Mouse (Mus musculus): ENCODE measurements around the gene Dab2. TPM values are rescaled to one million over a fixed set of nuclear protein-coding genes. Genes with fewer than 3 reads are reported as not detected.

Gene Dab2
- polyA plus RNA-seq, 1 experiment, result 550 TPM

DNA sequence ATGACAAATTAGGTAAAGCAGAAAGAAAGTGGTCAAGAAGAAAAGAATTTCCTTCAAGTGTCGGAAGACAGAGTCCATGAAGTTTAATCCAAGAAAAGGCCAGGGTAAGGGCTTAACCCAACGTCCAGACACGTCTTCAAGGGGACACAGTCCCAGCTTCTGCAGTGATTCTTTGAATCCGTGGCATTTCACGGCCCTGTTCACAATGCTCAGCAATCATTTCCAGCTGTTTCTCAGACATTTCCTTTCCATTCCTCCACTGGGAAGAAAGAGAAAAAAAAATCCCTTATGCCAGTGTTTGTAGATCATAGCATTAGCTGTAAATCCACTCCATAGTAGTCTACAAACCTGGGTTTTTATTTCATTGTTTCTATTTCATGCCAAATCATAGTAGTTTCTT, 22.7 kb downstream of the Dab2 start:
- H3K4me3 ChIP-seq (ENCODE audit: insufficient read depth, low read length), result no peak overlapping the region
- no peak for TF ChIP-seq CTCF (IDR thresholded peaks at IDR 0.05; ENCODE audit: low read depth, low read length)
- no peak for TF ChIP-seq POLR2A (IDR thresholded peaks at IDR 0.05; ENCODE audit: borderline replicate concordance, low read depth, low read length)
- H3K27ac ChIP-seq (ENCODE audit: insufficient read depth, low read depth, low read length), result no peak overlapping the region
- peaks cover 10% of the 10 kb centered on the region for H3K4me1 ChIP-seq (ENCODE audit: control insufficient read depth, insufficient read depth, low read length)

GRCm38 (mm10) chr15:6323577-6323976, 24.0 kb downstream of the Dab2 start:
- Histone ChIP-seq H3K27ac (ENCODE audit: insufficient read depth, low read depth, low read length) (no peak overlapping the region), H3K4me3 (ENCODE audit: insufficient read depth, low read length) (no peak overlapping the region)

GRCm38 (mm10) chr15:6325443-6325842, 25.9 kb downstream of the Dab2 start:
- H3K4me1 ChIP-seq (ENCODE audit: control insufficient read depth, insufficient read depth, low read length), result peaks cover 10% of the 10 kb centered on the region
- TF ChIP-seq POLR2A (IDR thresholded peaks at IDR 0.05; ENCODE audit: borderline replicate concordance, low read depth, low read length) (no peak), CTCF (IDR thresholded peaks at IDR 0.05; ENCODE audit: low read depth, low read length) (no peak)

More at GRCm38 (mm10) chr15:6323577-6323976, 24.0 kb downstream of the Dab2 start:
- TF ChIP-seq CTCF (IDR thresholded peaks at IDR 0.05; ENCODE audit: low read depth, low read length) (no peak), POLR2A (IDR thresholded peaks at IDR 0.05; ENCODE audit: borderline replicate concordance, low read depth, low read length) (no peak)
- peaks cover 10% of the 10 kb centered on the region for H3K4me1 ChIP-seq (ENCODE audit: control insufficient read depth, insufficient read depth, low read length)

GRCm38 (mm10) chr15:6326011-6326410, 26.4 kb downstream of the Dab2 start:
- peaks cover 12% of the 10 kb centered on the region for H3K4me1 ChIP-seq (ENCODE audit: control insufficient read depth, insufficient read depth, low read length)
- TF ChIP-seq CTCF (IDR thresholded peaks at IDR 0.05; ENCODE audit: low read depth, low read length), result no peak
- no peak for TF ChIP-seq POLR2A (IDR thresholded peaks at IDR 0.05; ENCODE audit: borderline replicate concordance, low read depth, low read length)
- H3K27ac ChIP-seq (ENCODE audit: insufficient read depth, low read depth, low read length), result peak overlapping the region; percentile 41
- peak overlapping the region; percentile 10; the same call in 1 of the 2 replicates for H3K4me3 ChIP-seq (ENCODE audit: insufficient read depth, low read length)

More at GRCm38 (mm10) chr15:6325443-6325842, 25.9 kb downstream of the Dab2 start:
- no peak overlapping the region for H3K27ac ChIP-seq (ENCODE audit: insufficient read depth, low read depth, low read length)
- no peak overlapping the region for H3K4me3 ChIP-seq (ENCODE audit: insufficient read depth, low read length)

GRCm38 (mm10) chr15:6331380-6331779, 31.8 kb downstream of the Dab2 start:
- TF ChIP-seq POLR2A (IDR thresholded peaks at IDR 0.05; ENCODE audit: borderline replicate concordance, low read depth, low read length) (no peak), CTCF (IDR thresholded peaks at IDR 0.05; ENCODE audit: low read depth, low read length) (no peak)
- H3K27ac ChIP-seq (ENCODE audit: insufficient read depth, low read depth, low read length), result no peak overlapping the region
- H3K4me3 ChIP-seq (ENCODE audit: insufficient read depth, low read length), result no peak overlapping the region
- H3K4me1 ChIP-seq (ENCODE audit: control insufficient read depth, insufficient read depth, low read length), result peaks cover 29% of the 10 kb centered on the region

- H3K4me3 ChIP-seq (ENCODE audit: insufficient read depth, low read length), result no peak overlapping the region
- TF ChIP-seq CTCF (IDR thresholded peaks at IDR 0.05; ENCODE audit: low read depth, low read length) (no peak), POLR2A (IDR thresholded peaks at IDR 0.05; ENCODE audit: borderline replicate concordance, low read depth, low read length) (no peak)
- peak overlapping the region; percentile 85 for H3K27ac ChIP-seq (ENCODE audit: insufficient read depth, low read depth, low read length)
- H3K4me1 ChIP-seq (ENCODE audit: control insufficient read depth, insufficient read depth, low read length), result peaks cover 52% of the 10 kb centered on the region
Observed at GRCm38 (mm10) chr15:6334664-6335206, 35.1 kb downstream of the Dab2 start.

DNA sequence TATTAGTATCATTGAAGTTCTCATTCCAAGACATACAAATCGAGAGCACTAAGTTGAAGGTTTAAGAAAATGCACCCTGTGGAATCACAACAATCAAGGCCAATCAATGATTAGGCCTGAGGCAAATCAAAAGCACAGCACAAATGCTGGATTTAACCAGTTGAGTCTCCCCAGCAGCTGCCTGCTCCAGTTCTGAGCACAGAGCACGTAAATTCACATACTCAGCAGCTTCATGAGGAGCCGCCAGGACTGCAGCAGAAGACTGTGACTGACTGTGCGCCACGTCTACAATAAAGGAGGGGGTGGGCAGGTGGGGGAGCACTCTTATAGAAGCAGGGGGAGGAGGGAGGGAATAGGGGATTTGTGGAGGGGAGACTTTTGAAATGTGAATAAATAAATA, 40.2 kb downstream of the Dab2 start:
- peaks cover 63% of the 10 kb centered on the region for H3K4me1 ChIP-seq (ENCODE audit: control insufficient read depth, insufficient read depth, low read length)
- peak overlapping the region; percentile 22; the same call in 1 of the 2 replicates for H3K27ac ChIP-seq (ENCODE audit: insufficient read depth, low read depth, low read length)
- TF ChIP-seq POLR2A (IDR thresholded peaks at IDR 0.05; ENCODE audit: borderline replicate concordance, low read depth, low read length) (no peak), CTCF (IDR thresholded peaks at IDR 0.05; ENCODE audit: low read depth, low read length) (no peak)
- no peak overlapping the region for H3K4me3 ChIP-seq (ENCODE audit: insufficient read depth, low read length)

GRCm38 (mm10) chr15:6340347-6340746, 40.8 kb downstream of the Dab2 start:
- TF ChIP-seq CTCF (IDR thresholded peaks at IDR 0.05; ENCODE audit: low read depth, low read length), result no peak
- peak overlapping the region; percentile 58 for H3K27ac ChIP-seq (ENCODE audit: insufficient read depth, low read depth, low read length)

DNA sequence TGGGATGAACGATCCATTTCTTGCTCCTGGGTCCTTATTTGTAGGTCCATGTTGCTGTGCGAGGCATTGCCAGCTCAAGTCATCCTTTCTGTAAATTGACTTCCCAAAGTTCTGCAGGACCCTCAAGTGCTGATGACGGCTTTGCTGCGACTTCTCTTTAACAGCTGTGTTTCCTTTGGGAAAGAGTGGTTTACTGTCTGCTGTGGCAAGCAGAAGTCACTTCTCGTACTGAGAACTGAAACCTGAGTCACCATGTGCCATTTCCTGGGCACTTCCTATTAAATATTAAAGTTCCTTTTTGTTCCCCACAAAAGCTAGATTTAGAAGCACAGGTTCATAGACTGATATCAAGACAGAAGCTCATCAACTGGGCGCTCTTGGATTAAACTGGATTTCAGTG, 41.8 kb downstream of the Dab2 start:
- H3K27ac ChIP-seq (ENCODE audit: insufficient read depth, low read depth, low read length), result peak overlapping the region; percentile 96
- H3K4me3 ChIP-seq (ENCODE audit: insufficient read depth, low read length), result no peak overlapping the region
- H3K4me1 ChIP-seq (ENCODE audit: control insufficient read depth, insufficient read depth, low read length), result peaks cover 53% of the 10 kb centered on the region
- TF ChIP-seq CTCF (IDR thresholded peaks at IDR 0.05; ENCODE audit: low read depth, low read length) (no peak), POLR2A (IDR thresholded peaks at IDR 0.05; ENCODE audit: borderline replicate concordance, low read depth, low read length) (no peak)

More at GRCm38 (mm10) chr15:6340347-6340746, 40.8 kb downstream of the Dab2 start:
- no peak overlapping the region for H3K4me3 ChIP-seq (ENCODE audit: insufficient read depth, low read length)
- peaks cover 60% of the 10 kb centered on the region for H3K4me1 ChIP-seq (ENCODE audit: control insufficient read depth, insufficient read depth, low read length)

GRCm38 (mm10) chr15:6353901-6354300, 54.3 kb downstream of the Dab2 start:
- no peak overlapping the region for H3K27ac ChIP-seq (ENCODE audit: insufficient read depth, low read depth, low read length)
- no peak overlapping the region for H3K4me3 ChIP-seq (ENCODE audit: insufficient read depth, low read length)
- no peak for TF ChIP-seq CTCF (IDR thresholded peaks at IDR 0.05; ENCODE audit: low read depth, low read length)
- no peak for TF ChIP-seq POLR2A (IDR thresholded peaks at IDR 0.05; ENCODE audit: borderline replicate concordance, low read depth, low read length)
- peaks cover 3% of the 10 kb centered on the region for H3K4me1 ChIP-seq (ENCODE audit: control insufficient read depth, insufficient read depth, low read length)
